In the genomic region with DNA sequence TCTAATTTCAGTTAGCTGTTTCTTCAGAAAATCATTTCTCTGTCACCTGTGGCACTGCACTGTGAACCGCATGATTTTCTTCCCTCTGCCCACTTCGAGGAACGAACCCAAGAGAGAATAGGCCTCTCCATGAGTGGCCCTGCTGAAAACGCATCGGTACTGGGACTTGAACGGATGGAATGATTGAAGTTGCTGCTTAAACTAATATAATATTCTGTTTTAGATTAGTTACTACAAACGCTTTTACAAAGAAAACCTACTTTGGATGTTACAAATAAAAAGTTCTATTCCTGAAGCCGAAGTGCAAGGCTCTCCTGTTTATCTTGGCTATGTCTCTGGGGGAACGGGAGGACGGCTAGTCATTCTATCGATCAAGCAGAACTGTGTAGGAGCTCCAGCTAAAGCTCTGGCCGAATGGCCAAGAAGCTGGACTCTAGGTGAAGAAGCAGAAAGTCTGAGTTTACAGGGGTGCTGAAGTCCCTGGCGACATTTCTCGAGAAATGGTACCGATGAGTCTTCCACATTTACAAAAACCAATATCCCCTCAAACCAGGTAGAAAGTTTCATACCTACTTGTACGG, we compare ENCODE assay signal across 11 mouse cellular contexts. TPM values are rescaled to one million over a fixed set of nuclear protein-coding genes. Genes with fewer than 3 reads are reported as not detected.
DNase-seq lines count a peak whose midpoint lies in the region; ATAC-seq and TF ChIP-seq lines count a peak whose summit lies in the region.
"Had no signal": no experiment of that assay in that cellular context is flagged by ENCODE, and none has a peak within 500 bp of the region (broad histone marks: within the 10 kb centered on the region; RNA-seq: fewer than 3 reads in every experiment).

No protein-coding gene starts in this region.

- DNase-seq in cerebellum, postnatal 25 days, result peak; percentile 64 to 74
- DNase-seq in frontal cortex, adult 2 months (ENCODE audit: extremely low spot score in 1 of 2, low spot score in 1 of 2), result no peak
- DNase-seq in adrenal gland, postnatal 36 days, result no peak
- no peak for DNase-seq in spleen, postnatal 10 days (ENCODE audit: low spot score in 2 of 2)
- DNase-seq: heart, adult 11 months; kidney, adult 2 months had no signal

- peaks cover 33% of the 10 kb centered on the region for H3K27me3 ChIP-seq in forebrain, embryonic 16.5 days (replicated peaks; ENCODE audit: control insufficient read depth, insufficient read depth, low read length)
- H3K27me3 ChIP-seq in midbrain, embryonic 15.5 days (replicated peaks), result peaks cover 42% of the 10 kb centered on the region
- peaks cover 64% of the 10 kb centered on the region for H3K27me3 ChIP-seq in intestine, postnatal 0 days (replicated peaks; ENCODE audit: control insufficient read depth, insufficient read depth, low read length)

- peaks cover 2% of the 10 kb centered on the region; the same call in 1 of the 2 replicates for H3K4me1 ChIP-seq in brown adipose tissue, adult 24 weeks (ENCODE audit: control insufficient read depth, insufficient read depth, insufficient read length, low read length)
- peaks cover 12% of the 10 kb centered on the region for H3K4me1 ChIP-seq in forebrain, embryonic 16.5 days (replicated peaks; ENCODE audit: control insufficient read depth, insufficient read depth, low read length)
- H3K4me1 ChIP-seq in midbrain, embryonic 15.5 days, result peaks cover 5% of the 10 kb centered on the region; the same call in 1 of the 2 replicates
- H3K4me1 ChIP-seq in intestine, postnatal 0 days (replicated peaks; ENCODE audit: control insufficient read depth, insufficient read depth, low read length), result no peaks in the 10 kb centered on the region

- peak overlapping the region; percentile 23; the same call in 1 of the 2 replicates for H3K9ac ChIP-seq in forebrain, embryonic 16.5 days (replicated peaks; ENCODE audit: low read depth, low read length)
- H3K9ac ChIP-seq in midbrain, embryonic 15.5 days, result no peak overlapping the region; the same call in 1 of the 2 replicates
- H3K9ac ChIP-seq in intestine, postnatal 0 days (ENCODE audit: low read depth, low read length), result no peak overlapping the region

- peak overlapping the region; percentile 56 for H3K4me3 ChIP-seq in brown adipose tissue, adult 24 weeks (ENCODE audit: insufficient read depth, low read depth, low read length)
- peak overlapping the region; percentile 33 for H3K4me3 ChIP-seq in forebrain, embryonic 16.5 days (replicated peaks; ENCODE audit: low read length)
- peak overlapping the region; percentile 26 for H3K4me3 ChIP-seq in midbrain, embryonic 15.5 days
- H3K4me3 ChIP-seq in intestine, postnatal 0 days (ENCODE audit: low read depth, low read length), result no peak overlapping the region

- no peak for ATAC-seq in forebrain, embryonic 16.5 days
- no peak for ATAC-seq in midbrain, embryonic 15.5 days (replicated peaks)
- ATAC-seq in intestine, postnatal 0 days, result no peak

- WGBS in forebrain, embryonic 16.5 days, result 10% methylated on average over 16 of the region's 16 CpGs
- WGBS in midbrain, embryonic 15.5 days, result 3% methylated on average over 16 of the region's 16 CpGs
- WGBS in intestine, postnatal 0 days, result 4% methylated on average over 16 of the region's 16 CpGs

- H3K36me3 ChIP-seq in forebrain, embryonic 16.5 days (ENCODE audit: control insufficient read depth, insufficient read depth), result no peaks in the 10 kb centered on the region
- H3K36me3 ChIP-seq in midbrain, embryonic 15.5 days (replicated peaks), result no peaks in the 10 kb centered on the region
- H3K36me3 ChIP-seq in intestine, postnatal 0 days (ENCODE audit: control insufficient read depth, insufficient read depth), result no peaks in the 10 kb centered on the region

- H3K9me3 ChIP-seq in forebrain, embryonic 16.5 days (ENCODE audit: control insufficient read depth, low read length), result no peaks in the 10 kb centered on the region
- H3K9me3 ChIP-seq in midbrain, embryonic 15.5 days, result no peaks in the 10 kb centered on the region
- H3K9me3 ChIP-seq in intestine, postnatal 0 days (ENCODE audit: control insufficient read depth), result no peaks in the 10 kb centered on the region

- no peak for TF ChIP-seq CTCF in intestine, postnatal 0 days (IDR thresholded peaks at IDR 0.05; ENCODE audit: low read depth)

- peak overlapping the region; percentile 10; the same call in 1 of the 2 replicates for H3K27ac ChIP-seq in brown adipose tissue, adult 24 weeks (replicated peaks; ENCODE audit: low read depth, low read length)
- H3K27ac ChIP-seq in forebrain, embryonic 16.5 days (ENCODE audit: low read length), result peak overlapping the region; percentile 49
- H3K27ac ChIP-seq in midbrain, embryonic 15.5 days, result peak overlapping the region; percentile 70
- H3K27ac ChIP-seq in intestine, postnatal 0 days (ENCODE audit: low read depth, low read length), result no peak overlapping the region

- peak overlapping the region; percentile 36 for H3K4me2 ChIP-seq in forebrain, embryonic 16.5 days (ENCODE audit: low read length)
- H3K4me2 ChIP-seq in midbrain, embryonic 15.5 days, result peak overlapping the region; percentile 35
- no peak overlapping the region for H3K4me2 ChIP-seq in intestine, postnatal 0 days (replicated peaks; ENCODE audit: low read depth)

RNA-seq across cellular contexts. Expression of a gene that starts 11.9 kb away (rescaled TPM):
- polyA plus RNA-seq in brown adipose tissue, adult 24 weeks (2012; ENCODE audit: insufficient read depth, insufficient read length, missing spikeins), result 0.79 and 1.8 TPM in 2 replicates
- polyA plus RNA-seq in forebrain, embryonic 16.5 days (2015; fragmentation: Nextera tagmentation; extraction: Ambion mirVana), result 28.3 and 47.6 TPM in 2 replicates
- polyA plus RNA-seq in midbrain, embryonic 15.5 days (2015; fragmentation: Nextera tagmentation; extraction: Ambion mirVana), result 53.1 and 59.1 TPM in 2 replicates
- polyA plus RNA-seq in frontal cortex, adult 2 months (2012; rRNA removed), result 9.9 and 10.3 TPM in 2 replicates
- not detected for total RNA-seq in adrenal gland, postnatal 36 days (2021)
- not detected in 2 replicates for polyA plus RNA-seq in intestine, postnatal 0 days (2015; fragmentation: Nextera tagmentation; extraction: Ambion mirVana)
- total RNA-seq: megakaryocyte, adult 5-6 weeks had no signal
- polyA plus RNA-seq: kidney, adult 2 months had no signal

RNA-seq across cellular contexts. Expression of a gene that starts 15.3 kb away (rescaled TPM):
- polyA plus RNA-seq in brown adipose tissue, adult 24 weeks (2012; ENCODE audit: insufficient read depth, insufficient read length, missing spikeins), result 3.2 and 4.1 TPM in 2 replicates
- 4.5 and 8.0 TPM in 2 replicates for polyA plus RNA-seq in forebrain, embryonic 16.5 days (2015; fragmentation: Nextera tagmentation; extraction: Ambion mirVana)
- polyA plus RNA-seq in midbrain, embryonic 15.5 days (2015; fragmentation: Nextera tagmentation; extraction: Ambion mirVana), result 10.0 and 11.6 TPM in 2 replicates
- 113 and 143 TPM in 2 replicates for polyA plus RNA-seq in frontal cortex, adult 2 months (2012; rRNA removed)
- total RNA-seq in adrenal gland, postnatal 36 days (2021), result not detected
- not detected in 2 replicates for polyA plus RNA-seq in intestine, postnatal 0 days (2015; fragmentation: Nextera tagmentation; extraction: Ambion mirVana)
- total RNA-seq: megakaryocyte, adult 5-6 weeks had no signal
- polyA plus RNA-seq: kidney, adult 2 months had no signal

Comparison
In these comparisons a context has a peak if more than half of its experiments do, and no peak if none do; other contexts are left out.
1. DNase-seq: peak in cerebellum, postnatal 25 days (2 of 2); none in frontal cortex, adult 2 months (0 of 2), adrenal gland, postnatal 36 days (0 of 2) and spleen, postnatal 10 days (0 of 2).